Mouse (Mus musculus): ENCODE measurements at regions not wholly inside any gene's neighbourhood (a gene's known extent, or its start where the extent isn't known, plus 50 kb on each side); places are given as distances from the start of the nearest gene placed in this dataset.

DNA sequence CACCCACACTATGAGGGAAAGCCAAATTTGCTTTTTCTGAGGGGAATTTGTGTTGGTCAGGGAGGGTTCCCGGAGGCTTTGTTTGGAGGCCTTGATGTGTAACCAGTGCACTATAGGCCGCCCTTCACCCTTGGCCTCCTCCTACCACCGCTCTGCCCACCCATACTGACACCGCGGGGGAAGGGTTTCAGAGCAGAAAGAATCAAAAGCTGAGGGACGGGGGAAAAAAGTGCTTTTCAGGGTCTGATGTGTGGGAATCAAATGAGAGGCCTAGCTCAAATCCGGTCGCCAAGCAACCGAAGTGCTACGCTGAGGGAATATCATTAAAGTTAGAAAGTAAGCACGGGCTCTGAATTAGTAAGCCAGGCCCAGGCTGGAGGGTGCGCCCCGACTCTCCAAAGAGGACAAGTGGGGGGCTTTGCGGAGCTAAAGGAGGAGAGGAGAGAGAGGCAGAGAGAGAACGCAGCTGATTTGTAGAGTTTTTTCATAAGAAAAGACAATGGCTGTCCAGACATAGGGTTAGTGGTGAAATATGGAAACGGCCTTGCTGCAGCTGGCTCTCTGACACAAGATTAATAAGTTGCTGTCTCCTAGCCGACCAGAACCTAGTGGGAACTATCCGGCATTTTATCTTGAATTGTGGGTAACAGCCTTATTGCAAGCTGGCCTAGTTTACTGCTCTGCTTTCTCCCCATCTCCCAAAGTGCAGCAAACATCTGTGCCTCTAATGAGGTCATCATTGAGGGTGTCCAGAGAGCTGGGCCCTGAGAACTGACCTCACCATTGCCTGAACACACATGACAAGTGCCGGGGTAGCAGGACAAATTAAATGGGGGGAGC is 438.3 kb downstream of the Sox2 start:
- ATAC-seq (ENCODE audit: low FRiP score), result peak; percentile 76
- 6% methylated on average over 19 of the region's 19 CpGs for WGBS
- Histone ChIP-seq H3K9me3 (no peaks in the 10 kb centered on the region), H3K4me3 (replicated peaks) (no peak overlapping the region), H3K4me1 (peaks cover 76% of the 10 kb centered on the region), H3K27me3 (no peaks in the 10 kb centered on the region), H3K27ac (peak overlapping the region; percentile 94), H3K36me3 (replicated peaks) (no peaks in the 10 kb centered on the region), H3K9ac (peak overlapping the region; percentile 25; the same call in 1 of the 2 replicates), H3K4me2 (peak overlapping the region; percentile 24)

DNA sequence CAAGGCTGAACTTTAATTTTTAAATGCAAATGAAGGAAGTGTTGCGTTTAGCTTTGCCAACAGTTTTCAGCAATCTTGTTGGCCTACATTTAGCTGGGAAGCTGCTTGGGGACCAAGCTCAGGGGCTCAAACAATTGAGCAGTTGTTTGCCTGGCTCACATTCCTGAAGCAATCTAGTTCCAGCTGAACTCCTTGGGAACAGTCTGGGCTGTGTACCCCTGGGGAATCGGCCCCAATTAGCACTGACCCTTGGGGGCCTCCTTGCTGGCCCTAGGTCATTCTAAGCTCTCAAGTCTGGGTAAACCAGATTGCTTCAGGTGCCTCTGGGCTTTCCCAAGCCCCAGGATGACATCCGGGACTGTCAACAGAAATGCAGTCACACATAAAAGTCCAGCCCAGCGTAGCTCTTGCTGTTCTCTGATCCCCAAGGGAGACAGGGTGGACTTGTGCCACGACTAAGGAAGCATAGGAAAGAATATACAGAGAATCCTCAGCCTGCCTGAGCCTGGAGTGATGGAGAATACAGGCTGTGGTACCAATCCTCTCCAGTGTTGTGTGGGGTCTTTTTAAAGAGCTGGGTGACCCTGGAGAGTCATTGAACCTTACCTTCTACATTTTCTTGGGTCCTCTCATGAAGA is 440.4 kb downstream of the Sox2 start:
- 25% methylated on average over 5 of the region's 5 CpGs for WGBS
- no peaks in the 10 kb centered on the region for H3K9me3 ChIP-seq
- no peaks in the 10 kb centered on the region for H3K27me3 ChIP-seq
- no peak overlapping the region for H3K4me3 ChIP-seq (replicated peaks)
- H3K4me1 ChIP-seq, result peaks cover 55% of the 10 kb centered on the region
- H3K36me3 ChIP-seq (replicated peaks), result no peaks in the 10 kb centered on the region
- no peak overlapping the region for H3K4me2 ChIP-seq
- ATAC-seq (ENCODE audit: low FRiP score), result peak; percentile 42
- H3K9ac ChIP-seq, result no peak overlapping the region
- H3K27ac ChIP-seq, result peak overlapping the region; percentile 94

GRCm38 (mm10) chr3:35093001-35093400 is 442.8 kb downstream of the Sox2 start:
- H3K27me3 ChIP-seq, result no peaks in the 10 kb centered on the region
- H3K27ac ChIP-seq, result no peak overlapping the region
- no peaks in the 10 kb centered on the region for H3K9me3 ChIP-seq
- no peak overlapping the region for H3K4me3 ChIP-seq (replicated peaks)
- WGBS, result 92% methylated on average over 9 of the region's 9 CpGs
- no peak for ATAC-seq (ENCODE audit: low FRiP score)
- peaks cover 32% of the 10 kb centered on the region for H3K4me1 ChIP-seq
- no peaks in the 10 kb centered on the region for H3K36me3 ChIP-seq (replicated peaks)
- no peak overlapping the region for H3K9ac ChIP-seq
- no peak overlapping the region for H3K4me2 ChIP-seq

DNA sequence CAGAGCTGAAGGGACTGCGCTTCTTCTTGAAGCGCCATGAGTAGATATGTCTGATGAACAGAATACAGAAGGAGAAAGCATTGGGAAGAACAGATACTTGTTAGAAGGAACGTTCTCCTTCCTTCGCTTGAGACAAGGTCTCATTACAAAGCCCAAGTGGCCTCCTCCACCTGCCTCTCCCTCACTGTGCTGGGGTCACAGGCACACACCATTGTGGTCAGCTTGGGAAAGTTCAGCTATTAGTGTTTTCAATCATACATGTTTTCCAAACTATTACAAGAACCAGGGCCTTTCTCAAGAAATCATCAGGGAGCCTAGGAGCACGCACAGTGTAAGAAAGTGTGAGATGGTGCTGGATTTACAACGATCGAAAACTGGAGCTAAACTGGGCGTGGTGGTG is 445.0 kb downstream of the Sox2 start:
- Histone ChIP-seq H3K4me2 (no peak overlapping the region), H3K27ac (no peak overlapping the region), H3K36me3 (replicated peaks) (no peaks in the 10 kb centered on the region), H3K9me3 (no peaks in the 10 kb centered on the region), H3K9ac (no peak overlapping the region), H3K27me3 (no peaks in the 10 kb centered on the region), H3K4me1 (peaks cover 20% of the 10 kb centered on the region), H3K4me3 (replicated peaks) (no peak overlapping the region)
- no peak for ATAC-seq (ENCODE audit: low FRiP score)
- 96% methylated on average over 8 of the region's 8 CpGs for WGBS

- H3K4me1 ChIP-seq, result peaks cover 21% of the 10 kb centered on the region
- no peak for ATAC-seq (ENCODE audit: low FRiP score)
- 87% methylated on average over 5 of the region's 5 CpGs for WGBS
- no peak overlapping the region for H3K9ac ChIP-seq
- no peaks in the 10 kb centered on the region for H3K27me3 ChIP-seq
- H3K4me2 ChIP-seq, result no peak overlapping the region
- no peaks in the 10 kb centered on the region for H3K36me3 ChIP-seq (replicated peaks)
- no peak overlapping the region for H3K27ac ChIP-seq
- H3K9me3 ChIP-seq, result no peaks in the 10 kb centered on the region
- no peak overlapping the region for H3K4me3 ChIP-seq (replicated peaks)
Measured at GRCm38 (mm10) chr3:35096381-35096780, 446.2 kb downstream of the Sox2 start.

DNA sequence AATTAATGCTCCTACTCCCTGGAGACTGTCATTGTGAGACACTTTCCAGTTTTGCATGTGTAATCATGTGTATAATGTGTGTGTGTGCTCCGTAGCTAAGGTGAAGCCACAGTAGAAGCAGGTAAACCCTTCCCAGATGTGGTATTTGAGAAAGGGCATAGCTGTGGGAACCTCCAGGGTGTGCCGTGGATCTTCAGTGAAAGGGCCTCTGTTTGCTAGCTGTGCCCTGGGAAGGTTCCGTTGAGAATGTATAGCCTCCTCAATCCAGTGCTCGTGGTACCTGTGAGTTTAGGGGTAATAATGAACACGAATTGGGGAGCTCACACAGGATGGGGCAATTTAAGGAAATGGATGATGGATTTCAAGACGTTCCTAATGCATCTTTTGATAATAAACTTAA is 447.6 kb downstream of the Sox2 start:
- Histone ChIP-seq H3K4me2 (no peak overlapping the region), H3K27ac (no peak overlapping the region), H3K27me3 (no peaks in the 10 kb centered on the region), H3K9ac (no peak overlapping the region), H3K36me3 (replicated peaks) (no peaks in the 10 kb centered on the region), H3K4me1 (peaks cover 35% of the 10 kb centered on the region), H3K9me3 (no peaks in the 10 kb centered on the region), H3K4me3 (replicated peaks) (no peak overlapping the region)
- ATAC-seq (ENCODE audit: low FRiP score), result no peak
- WGBS, result 87% methylated on average over 6 of the region's 6 CpGs

- 67% methylated on average over 3 of the region's 3 CpGs for WGBS
- Histone ChIP-seq H3K9ac (no peak overlapping the region), H3K36me3 (replicated peaks) (no peaks in the 10 kb centered on the region), H3K4me2 (no peak overlapping the region), H3K27me3 (no peaks in the 10 kb centered on the region), H3K27ac (no peak overlapping the region), H3K9me3 (no peaks in the 10 kb centered on the region), H3K4me3 (replicated peaks) (no peak overlapping the region), H3K4me1 (peaks cover 45% of the 10 kb centered on the region)
- no peak for ATAC-seq (ENCODE audit: low FRiP score)
Measured at GRCm38 (mm10) chr3:35099226-35099625, 449.0 kb downstream of the Sox2 start.

DNA sequence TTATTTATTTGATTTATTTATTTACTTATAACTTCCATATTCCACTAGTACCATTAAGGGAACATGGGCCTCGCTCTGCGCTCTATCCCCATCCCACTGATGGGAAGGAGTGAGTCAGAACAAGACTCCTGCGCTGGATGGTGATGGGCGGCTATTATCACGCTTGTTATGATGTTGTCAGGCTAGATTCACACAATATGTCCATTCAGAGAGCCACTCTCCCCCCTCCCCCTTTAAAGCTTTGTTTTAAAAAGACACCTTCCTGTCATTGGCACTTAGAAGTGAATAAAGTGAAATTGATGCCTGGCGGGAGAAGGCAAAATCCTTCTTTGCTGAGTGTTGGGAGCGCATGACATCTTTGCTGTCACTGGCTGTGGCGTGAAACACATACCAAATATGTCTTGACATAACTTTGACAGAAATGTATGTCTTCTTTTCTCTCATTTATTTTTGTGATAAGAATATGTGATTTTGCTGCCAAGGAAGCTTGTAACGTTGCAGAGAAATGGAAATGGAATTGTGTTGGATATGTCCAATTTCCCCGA is 449.7 kb downstream of the Sox2 start:
- no peaks in the 10 kb centered on the region for H3K9me3 ChIP-seq
- H3K9ac ChIP-seq, result no peak overlapping the region
- no peaks in the 10 kb centered on the region for H3K36me3 ChIP-seq (replicated peaks)
- H3K4me2 ChIP-seq, result no peak overlapping the region
- no peaks in the 10 kb centered on the region for H3K27me3 ChIP-seq
- H3K4me1 ChIP-seq, result peaks cover 48% of the 10 kb centered on the region
- ATAC-seq (ENCODE audit: low FRiP score), result no peak
- WGBS, result 68% methylated on average over 10 of the region's 10 CpGs
- no peak overlapping the region for H3K4me3 ChIP-seq (replicated peaks)
- H3K27ac ChIP-seq, result no peak overlapping the region

DNA sequence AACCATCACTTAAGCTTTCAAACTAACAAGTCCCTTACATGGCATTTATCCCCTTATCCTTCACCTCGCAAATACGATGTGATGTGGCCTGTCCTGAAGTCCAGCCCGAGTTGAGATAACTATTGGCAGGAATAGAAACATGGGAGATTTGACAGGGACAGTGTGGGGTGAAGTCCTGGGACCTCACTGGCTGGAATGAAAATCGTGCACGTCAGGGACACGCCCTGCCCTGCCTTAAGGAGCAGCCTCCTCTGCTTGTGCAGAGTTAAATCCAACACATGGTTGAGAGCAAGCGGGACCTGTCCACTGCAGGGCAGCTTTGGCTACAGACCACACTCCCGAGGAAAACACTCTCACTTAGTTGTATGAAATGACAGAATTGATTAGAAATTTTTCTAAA is 451.1 kb downstream of the Sox2 start:
- H3K4me2 ChIP-seq, result no peak overlapping the region
- no peak for ATAC-seq (ENCODE audit: low FRiP score)
- H3K27me3 ChIP-seq, result no peaks in the 10 kb centered on the region
- peaks cover 54% of the 10 kb centered on the region for H3K4me1 ChIP-seq
- H3K36me3 ChIP-seq (replicated peaks), result no peaks in the 10 kb centered on the region
- H3K9ac ChIP-seq, result no peak overlapping the region; the same call in 1 of the 2 replicates
- 82% methylated on average over 8 of the region's 8 CpGs for WGBS
- no peak overlapping the region for H3K4me3 ChIP-seq (replicated peaks)
- no peak overlapping the region for H3K27ac ChIP-seq
- H3K9me3 ChIP-seq, result no peaks in the 10 kb centered on the region

DNA sequence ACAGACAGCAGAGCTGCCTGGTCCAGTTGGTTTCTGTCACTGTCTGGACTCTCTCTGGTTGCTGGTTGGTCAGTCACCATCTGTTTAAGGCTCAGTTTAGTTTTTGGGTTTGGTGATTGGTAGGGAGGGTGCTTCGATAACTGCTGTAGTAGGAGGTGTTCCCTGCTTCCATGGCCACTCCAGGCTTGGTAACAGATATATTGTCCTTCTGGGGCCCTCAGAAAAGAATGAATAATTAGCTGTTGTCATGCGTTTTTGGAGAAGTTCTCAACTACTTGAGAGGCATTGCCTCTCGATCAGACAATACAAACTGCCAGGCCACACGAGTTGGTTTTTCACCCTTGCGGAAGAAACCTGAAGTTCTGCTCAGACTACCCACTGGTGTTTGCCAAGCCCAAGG is 451.7 kb downstream of the Sox2 start:
- H3K4me1 ChIP-seq, result peaks cover 54% of the 10 kb centered on the region
- no peak overlapping the region for H3K4me2 ChIP-seq
- H3K27ac ChIP-seq, result peak overlapping the region; percentile 71; the same call in 1 of the 2 replicates
- H3K36me3 ChIP-seq (replicated peaks), result no peaks in the 10 kb centered on the region
- no peak for ATAC-seq (ENCODE audit: low FRiP score)
- WGBS, result 31% methylated on average over 5 of the region's 5 CpGs
- no peak overlapping the region for H3K4me3 ChIP-seq (replicated peaks)
- H3K9me3 ChIP-seq, result no peaks in the 10 kb centered on the region
- no peak overlapping the region for H3K9ac ChIP-seq
- H3K27me3 ChIP-seq, result no peaks in the 10 kb centered on the region

DNA sequence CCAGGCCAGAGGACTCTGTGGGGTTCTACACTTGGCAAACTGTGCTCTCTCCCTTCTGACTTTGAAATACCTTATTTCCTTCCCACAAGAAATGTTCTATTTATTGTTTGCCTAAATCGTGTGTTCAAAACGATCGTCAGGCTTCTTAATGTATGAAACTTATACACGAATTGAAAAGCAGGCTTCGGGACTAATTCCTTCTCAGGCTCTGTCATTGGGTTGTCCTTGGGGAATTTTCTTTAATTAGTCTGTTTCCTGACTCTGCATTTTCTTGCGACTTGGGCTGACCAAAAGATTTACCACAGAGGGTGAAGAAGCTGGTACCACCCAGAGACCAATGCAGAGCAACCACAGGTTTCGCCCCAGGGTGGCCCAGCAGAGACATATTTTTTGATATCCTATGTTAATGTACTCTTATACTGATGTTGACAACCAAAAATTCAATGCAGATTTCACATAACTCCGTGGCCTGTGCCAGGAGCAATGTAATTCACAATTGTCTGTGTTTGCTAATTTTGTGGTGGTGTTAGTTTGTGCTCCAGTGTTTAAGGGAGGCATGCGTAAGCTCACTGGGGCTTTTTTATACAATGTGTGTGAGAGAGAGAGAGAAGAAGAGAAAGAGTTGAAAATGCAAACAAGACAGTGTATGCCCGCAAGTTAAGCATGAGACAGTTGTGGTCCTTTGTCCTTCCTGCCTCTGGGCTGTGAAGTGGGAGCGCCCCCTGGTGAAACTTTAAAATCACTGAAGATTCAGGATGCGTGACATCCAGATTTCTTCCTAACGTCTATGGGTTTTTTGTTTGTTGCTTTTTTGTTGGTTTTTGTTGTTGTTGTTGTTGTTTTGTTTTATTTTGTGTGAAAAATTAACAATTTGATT is 452.7 kb downstream of the Sox2 start:
- WGBS, result 14% methylated on average over 13 of the region's 13 CpGs
- Histone ChIP-seq H3K4me2 (no peak overlapping the region), H3K4me3 (replicated peaks) (no peak overlapping the region), H3K36me3 (replicated peaks) (no peaks in the 10 kb centered on the region), H3K4me1 (peaks cover 54% of the 10 kb centered on the region), H3K27ac (peak overlapping the region; percentile 71), H3K9me3 (no peaks in the 10 kb centered on the region), H3K27me3 (no peaks in the 10 kb centered on the region), H3K9ac (no peak overlapping the region)
- peak; percentile 81 for ATAC-seq (ENCODE audit: low FRiP score)

DNA sequence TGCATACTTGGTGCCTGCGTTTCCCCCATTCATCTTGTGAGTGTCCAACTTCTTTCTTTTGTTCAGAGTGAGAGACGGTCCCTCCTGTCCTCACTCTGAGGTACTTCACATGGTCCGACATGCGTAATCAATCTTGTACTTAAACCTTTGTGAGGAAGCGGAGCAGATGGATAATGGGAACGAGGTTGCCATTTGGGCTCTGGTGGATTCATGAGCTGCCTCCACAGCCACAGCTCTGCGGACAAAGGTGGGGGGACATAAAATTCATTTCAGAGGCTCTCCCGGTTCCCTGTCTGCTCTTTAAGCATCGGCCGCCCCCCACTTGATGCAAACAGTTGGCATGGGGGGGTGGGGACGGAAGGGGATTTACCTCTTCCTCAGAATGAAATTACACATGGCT is 454.7 kb downstream of the Sox2 start:
- Histone ChIP-seq H3K9me3 (no peaks in the 10 kb centered on the region), H3K4me1 (peaks cover 47% of the 10 kb centered on the region), H3K36me3 (replicated peaks) (no peaks in the 10 kb centered on the region), H3K4me2 (no peak overlapping the region), H3K27ac (no peak overlapping the region), H3K4me3 (replicated peaks) (no peak overlapping the region), H3K9ac (no peak overlapping the region), H3K27me3 (no peaks in the 10 kb centered on the region)
- WGBS, result 56% methylated on average over 11 of the region's 11 CpGs
- no peak for ATAC-seq (ENCODE audit: low FRiP score)

Measured in forebrain, embryonic 12.5 days (tissue).